Mouse (Mus musculus): ENCODE measurements around the gene Cacna1d. TPM values are rescaled to one million over a fixed set of nuclear protein-coding genes. Genes with fewer than 3 reads are reported as not detected.

Cacna1d gene
- 0.15 and 0.16 TPM in 2 replicates for polyA plus RNA-seq (2012; rRNA removed)

DNA sequence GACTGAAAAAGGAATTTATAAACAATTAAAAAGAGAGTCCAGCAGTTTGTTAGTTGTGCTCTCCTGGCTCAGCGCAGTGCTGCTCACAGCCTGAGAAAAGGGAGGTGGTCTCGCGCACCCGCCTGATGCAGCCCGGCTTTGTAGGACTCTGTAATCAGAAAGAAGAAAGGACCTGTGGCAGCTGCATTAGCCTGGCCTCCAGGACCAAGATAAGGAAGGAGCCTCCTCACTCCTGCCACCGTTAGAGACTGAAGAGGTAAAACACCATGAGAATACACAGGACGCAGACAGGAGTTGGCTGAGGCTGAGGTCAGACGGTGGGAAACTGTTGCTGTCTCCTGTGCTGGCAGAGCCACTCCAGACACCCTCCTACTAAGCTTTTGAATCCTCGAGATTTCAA, at the start of gene Cacna1d:
Gene Cacna1d (minus strand): TSS at position 114 of the 400 bp plus-strand sequence.

DNA sequence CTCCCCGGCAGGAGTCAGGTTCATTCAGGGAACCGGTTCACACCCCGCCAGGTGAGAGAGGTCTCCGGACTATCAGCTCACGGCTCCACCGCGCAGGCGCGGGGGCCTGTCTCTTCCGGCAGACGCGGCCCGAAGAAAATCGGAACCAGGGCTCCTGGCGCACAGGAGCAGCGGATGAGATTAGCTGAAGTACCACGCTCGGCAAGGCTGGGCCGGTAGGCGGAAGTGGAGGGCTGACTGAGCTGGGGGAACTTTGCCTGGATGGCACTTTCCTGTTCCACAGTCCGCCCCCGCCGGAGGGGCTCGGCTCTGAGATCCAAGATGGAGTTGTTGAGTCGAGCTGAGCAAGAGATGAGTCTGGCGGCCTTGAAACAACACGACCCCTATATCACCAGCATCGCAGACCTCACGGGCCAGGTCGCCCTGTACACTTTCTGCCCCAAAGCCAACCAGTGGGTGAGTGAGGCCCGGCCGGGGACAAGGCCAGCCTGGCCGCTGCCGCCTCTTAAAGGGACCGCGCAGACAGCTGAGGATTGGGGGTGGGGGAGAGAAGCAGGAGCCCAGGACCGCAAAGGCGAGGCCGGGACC, 11.8 kb downstream of the Cacna1d start, which contains the start of gene Dcp1a:
Gene Dcp1a (plus strand): TSS at position 175 of the 588 bp plus-strand sequence.

DNA sequence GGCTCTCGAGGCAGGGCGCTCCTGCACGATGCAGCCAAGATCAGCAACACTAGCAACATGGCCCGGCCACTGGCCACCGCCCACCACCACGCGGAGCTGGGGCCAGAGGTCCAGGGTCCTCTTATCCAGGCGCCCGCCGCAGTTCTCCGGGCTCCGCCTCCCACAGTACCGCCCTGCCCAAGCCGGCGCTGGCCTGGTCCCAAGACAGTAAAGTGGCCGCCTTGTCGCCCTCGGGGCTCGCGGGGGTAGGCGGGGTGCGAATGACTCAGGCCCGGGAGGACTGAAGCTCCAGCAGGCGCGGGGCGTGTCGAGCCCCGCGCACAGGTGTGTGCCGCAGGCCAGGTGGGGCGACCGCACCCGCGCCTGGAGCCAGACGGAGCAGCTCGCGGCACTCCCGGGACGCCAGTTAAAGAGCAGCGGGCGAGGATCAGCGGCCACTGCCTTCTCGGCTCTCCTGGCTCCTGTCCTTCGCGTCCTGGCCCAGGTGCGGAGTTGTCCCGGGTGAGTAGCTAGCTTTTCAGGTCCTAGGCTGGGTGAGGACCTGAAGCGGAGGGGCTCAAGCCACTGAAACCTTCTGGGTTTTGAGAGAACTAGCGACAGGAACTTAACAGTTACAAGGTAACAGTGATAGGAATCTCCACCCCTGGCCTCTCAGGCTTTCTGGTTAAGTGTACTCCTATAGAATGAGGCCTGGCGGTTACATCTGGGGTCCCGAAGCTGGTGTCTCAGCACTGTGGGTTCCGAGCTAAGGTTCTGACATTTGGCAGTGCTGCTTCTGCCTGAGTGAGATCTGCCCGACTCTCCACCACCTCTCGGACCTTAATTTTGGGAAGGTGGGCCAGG, 482.3 kb downstream of the Cacna1d start, which contains the start of the genes Il17rb and Chdh:
Gene Il17rb (minus strand): TSS at position 164 of the 843 bp plus-strand sequence.
Gene Chdh (plus strand): TSS at position 291 of the 843 bp plus-strand sequence.

Other genes with a start within 250 kb of the Cacna1d start
- gene Dcp1a, start 11.9 kb downstream of the Cacna1d start, polyA plus RNA-seq (2012; rRNA removed) = 10.7 and 12.4 TPM in 2 replicates
- 135 and 158 TPM in 2 replicates for gene Tkt, start 56.9 kb upstream of the Cacna1d start, polyA plus RNA-seq (2012; rRNA removed)
- gene Prkcd, start 134.8 kb upstream of the Cacna1d start, polyA plus RNA-seq (2012; rRNA removed) = 15.0 and 19.7 TPM in 2 replicates
- gene Rft1, start 162.9 kb upstream of the Cacna1d start, polyA plus RNA-seq (2012; rRNA removed) = 3.0 and 3.4 TPM in 2 replicates
- gene Sfmbt1, start 223.4 kb upstream of the Cacna1d start, polyA plus RNA-seq (2012; rRNA removed) = 3.3 and 4.7 TPM in 2 replicates